ENCODE assay signal across 8 mouse cellular contexts in genomic region chr6:59020346-59020745, GRCm38 (mm10). TPM values are rescaled to one million over a fixed set of nuclear protein-coding genes. Genes with fewer than 3 reads are reported as not detected.
A peak's percentile ranks its signal among the peaks of the same experiment; 100 is the strongest.
DNase-seq lines count a peak whose midpoint lies in the region; ATAC-seq and TF ChIP-seq lines count a peak whose summit lies in the region.

No protein-coding gene starts in this region.

- no peaks in the 10 kb centered on the region for H3K9me3 ChIP-seq in forebrain, postnatal 0 days (ENCODE audit: low read length)
- H3K9me3 ChIP-seq in forebrain, embryonic 14.5 days (replicated peaks; ENCODE audit: control insufficient read depth, low read length) = no peaks in the 10 kb centered on the region

- H3K4me3 ChIP-seq in forebrain, postnatal 0 days (ENCODE audit: low read depth, low read length) = no peak overlapping the region
- no peak overlapping the region for H3K4me3 ChIP-seq in forebrain, embryonic 14.5 days (ENCODE audit: low read depth, low read length)
- no peak overlapping the region for H3K4me3 ChIP-seq in testis, adult 2 months (ENCODE audit: control insufficient read depth, low read depth, low read length)

- no peaks in the 10 kb centered on the region for H3K4me1 ChIP-seq in forebrain, postnatal 0 days (ENCODE audit: insufficient read depth)
- H3K4me1 ChIP-seq in forebrain, embryonic 14.5 days (ENCODE audit: control insufficient read depth, insufficient read depth, low read length) = peaks cover 3% of the 10 kb centered on the region; the same call in 1 of the 2 replicates
- H3K4me1 ChIP-seq in testis, adult 2 months (ENCODE audit: control insufficient read depth, insufficient read depth, low read length) = no peaks in the 10 kb centered on the region

- no peak for ATAC-seq in forebrain, postnatal 0 days
- ATAC-seq in forebrain, embryonic 14.5 days = no peak

- TF ChIP-seq CTCF in forebrain, postnatal 0 days (IDR thresholded peaks at IDR 0.05; ENCODE audit: low read depth) = peak; percentile 27; the same call in 1 of the 2 replicates
- TF ChIP-seq CTCF in testis, adult 2 months (IDR thresholded peaks at IDR 0.05; ENCODE audit: control insufficient read depth, insufficient read depth, insufficient replicate concordance, low read depth, low read length) = peak; percentile 13; the same call in 1 of the 2 replicates

- no peak for TF ChIP-seq POLR2A in testis, adult 2 months (IDR thresholded peaks at IDR 0.05; ENCODE audit: control insufficient read depth, low read depth, low read length)

- H3K4me2 ChIP-seq in forebrain, postnatal 0 days (ENCODE audit: low read depth) = no peak overlapping the region
- H3K4me2 ChIP-seq in forebrain, embryonic 14.5 days (ENCODE audit: low read length) = no peak overlapping the region

- no peaks in the 10 kb centered on the region for H3K27me3 ChIP-seq in forebrain, postnatal 0 days (ENCODE audit: insufficient read depth, low read length)
- H3K27me3 ChIP-seq in forebrain, embryonic 14.5 days (replicated peaks; ENCODE audit: control insufficient read depth, insufficient read depth, low read length) = no peaks in the 10 kb centered on the region
- no peaks in the 10 kb centered on the region for H3K27me3 ChIP-seq in testis, adult 2 months (ENCODE audit: control insufficient read depth, insufficient read depth, low read length)

- 89% methylated on average over 2 of the region's 2 CpGs for WGBS in forebrain, postnatal 0 days
- WGBS in forebrain, embryonic 14.5 days = 81% methylated on average over 2 of the region's 2 CpGs

- no peak overlapping the region for H3K27ac ChIP-seq in forebrain, postnatal 0 days (ENCODE audit: low read depth, low read length)
- H3K27ac ChIP-seq in forebrain, embryonic 14.5 days (ENCODE audit: low read depth, low read length) = no peak overlapping the region
- no peak overlapping the region for H3K27ac ChIP-seq in testis, adult 2 months (ENCODE audit: control insufficient read depth, insufficient read depth, low read depth, low read length)

- no peak overlapping the region for H3K9ac ChIP-seq in forebrain, postnatal 0 days
- H3K9ac ChIP-seq in forebrain, embryonic 14.5 days (ENCODE audit: low read length) = no peak overlapping the region

- no peaks in the 10 kb centered on the region for H3K36me3 ChIP-seq in forebrain, postnatal 0 days (ENCODE audit: insufficient read depth)
- H3K36me3 ChIP-seq in forebrain, embryonic 14.5 days (ENCODE audit: control insufficient read depth, insufficient read depth, low read length) = no peaks in the 10 kb centered on the region
- no peaks in the 10 kb centered on the region for H3K36me3 ChIP-seq in testis, adult 2 months (ENCODE audit: control insufficient read depth, insufficient read depth, low read length)

- DNase-seq in forebrain, postnatal 0 days = no peak
- no peak for DNase-seq in forebrain, embryonic 14.5 days (ENCODE audit: low spot score)
- DNase-seq in testis, postnatal 10 days (ENCODE audit: low spot score) = no peak
- DNase-seq in kidney, postnatal 14 days = peak; percentile 50
- peak; percentile 29 to 37 for DNase-seq in thymus, postnatal 36 days
- no peak for DNase-seq in cerebellum, postnatal 36 days
- no peak for DNase-seq in right cerebral cortex, postnatal 14 days

RNA-seq across cellular contexts. Expression of gene Fam13a, which starts 4.0 kb away (rescaled TPM):
- 3.3 and 6.6 TPM in 2 replicates for total RNA-seq in forebrain, postnatal 0 days (2014; rRNA removed)
- polyA plus RNA-seq in forebrain, postnatal 0 days (2015; fragmentation: Nextera tagmentation; extraction: Ambion mirVana) = 4.2 and 8.5 TPM in 2 replicates
- 6.5 and 8.8 TPM in 2 replicates for polyA plus RNA-seq in forebrain, embryonic 14.5 days (2014; fragmentation: Nextera tagmentation; extraction: Ambion mirVana)
- polyA plus RNA-seq in testis, adult 2 months (2012; rRNA removed) = 0.26 and 0.30 TPM in 2 replicates

Comparison
In these comparisons a context has a peak if more than half of its experiments do, and no peak if none do; other contexts are left out.
1. DNase-seq: peak in kidney, postnatal 14 days (single experiment) and thymus, postnatal 36 days (2 of 2); none in forebrain, postnatal 0 days (single experiment), forebrain, embryonic 14.5 days (single experiment), testis, postnatal 10 days (single experiment), cerebellum, postnatal 36 days (0 of 2) and right cerebral cortex, postnatal 14 days (single experiment).